Mouse (Mus musculus) neural tube, postnatal 0 days (tissue): Measurements from ENCODE around the gene Grk6. TPM values are rescaled to one million over a fixed set of nuclear protein-coding genes. Genes with fewer than 3 reads are reported as not detected.

Source experiments
- microRNA-seq: library from miRNA; unstranded; fragments of <30 nt; microRNA quantifications from one replicate; pipeline ENCODE4, GENCODE M21; 2016
- polyA plus RNA-seq: library from polyadenylated mRNA; unstranded; fragments of >200 nt; fragmentation: Nextera tagmentation; extraction: Ambion mirVana; gene quantifications from 2 replicates; pipeline ENCODE4 v1.2.1, GENCODE M21; 2015

Gene Grk6
- 33.0 and 37.2 TPM in 2 replicates for polyA plus RNA-seq

DNA sequence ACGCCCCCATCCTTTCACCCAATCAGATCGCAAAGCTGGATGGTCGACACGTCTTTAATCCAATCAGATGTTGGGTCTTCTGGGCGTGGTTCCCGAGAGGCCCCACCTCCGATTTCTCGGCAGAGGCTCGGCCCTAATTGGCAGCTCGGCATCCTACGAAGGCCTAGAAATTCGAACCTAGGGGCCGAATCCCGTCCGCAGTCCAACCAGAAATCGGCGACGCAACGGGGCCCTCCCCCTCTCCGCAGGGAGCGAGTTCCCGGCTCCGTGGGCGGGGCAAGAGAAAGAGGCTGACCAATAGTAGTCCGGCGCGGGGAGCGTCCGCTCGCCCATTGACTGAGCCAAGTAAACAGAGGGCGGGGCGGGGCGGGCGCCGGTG lies at the start of gene Grk6:
Grk6 (plus strand) TSS at position 136 of the 379 bp plus-strand sequence.

GRCm38 (mm10) chr13:55398088-55398487 lies 46.8 kb upstream of the Grk6 start, which contains the start of gene Slc34a1:
TSS of gene Slc34a1 (plus strand) at chr13:55398187.

DNA sequence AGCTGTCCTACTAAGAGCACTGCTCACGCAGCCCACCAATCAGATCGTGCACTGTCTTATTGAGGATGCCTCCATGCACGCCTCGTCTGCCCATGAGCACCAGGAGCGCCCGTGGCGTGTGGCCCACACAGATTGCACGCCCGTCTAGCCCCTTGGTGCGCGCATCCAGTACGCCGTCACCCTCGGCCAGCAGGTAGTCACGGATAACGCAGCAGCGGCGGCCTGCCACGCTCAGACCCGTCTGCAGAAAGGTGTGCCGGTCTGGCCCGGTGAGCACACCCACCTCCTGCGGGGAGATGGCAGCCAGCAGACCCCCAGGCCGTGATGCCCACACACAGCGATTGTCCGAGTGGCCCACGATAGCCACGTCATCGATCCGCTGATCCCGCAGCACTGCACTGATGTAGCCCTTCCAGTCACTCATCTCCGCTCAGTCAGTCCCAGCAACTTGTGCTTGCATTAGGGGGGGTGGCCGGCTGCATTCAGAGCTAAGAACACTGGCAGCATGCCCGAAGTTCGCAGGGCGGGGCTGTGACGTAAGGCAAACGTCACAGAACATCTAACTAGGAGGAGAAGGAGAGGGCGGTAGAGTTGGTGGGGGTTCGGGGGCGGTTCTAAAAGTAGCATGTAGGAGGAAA lies 30.0 kb upstream of the Grk6 start, which contains the start of gene Pfn3:
Pfn3 (minus strand) TSS at position 490 of the 638 bp plus-strand sequence.

DNA sequence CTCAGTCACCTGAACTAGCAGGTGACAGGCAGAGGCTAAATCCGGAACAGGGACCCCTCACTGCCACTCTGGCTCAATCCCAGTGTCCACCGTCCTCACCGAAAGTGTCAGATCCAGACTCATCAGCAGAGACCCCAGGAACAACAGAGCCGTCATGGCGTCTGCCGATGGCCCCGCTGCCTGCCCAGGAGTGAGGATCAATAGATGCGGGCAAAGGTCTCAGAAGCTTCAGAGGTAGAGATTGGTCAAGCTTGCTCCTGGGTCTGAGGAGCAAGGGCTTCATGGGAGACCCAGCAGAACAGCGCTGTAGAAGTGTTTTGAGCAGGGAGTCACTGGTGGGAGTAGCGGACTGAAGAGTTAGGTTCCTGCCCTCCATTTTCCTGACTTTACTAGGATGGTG lies 18.3 kb upstream of the Grk6 start, which contains the start of gene F12:
F12 (minus strand) TSS at position 181 of the 400 bp plus-strand sequence.

DNA sequence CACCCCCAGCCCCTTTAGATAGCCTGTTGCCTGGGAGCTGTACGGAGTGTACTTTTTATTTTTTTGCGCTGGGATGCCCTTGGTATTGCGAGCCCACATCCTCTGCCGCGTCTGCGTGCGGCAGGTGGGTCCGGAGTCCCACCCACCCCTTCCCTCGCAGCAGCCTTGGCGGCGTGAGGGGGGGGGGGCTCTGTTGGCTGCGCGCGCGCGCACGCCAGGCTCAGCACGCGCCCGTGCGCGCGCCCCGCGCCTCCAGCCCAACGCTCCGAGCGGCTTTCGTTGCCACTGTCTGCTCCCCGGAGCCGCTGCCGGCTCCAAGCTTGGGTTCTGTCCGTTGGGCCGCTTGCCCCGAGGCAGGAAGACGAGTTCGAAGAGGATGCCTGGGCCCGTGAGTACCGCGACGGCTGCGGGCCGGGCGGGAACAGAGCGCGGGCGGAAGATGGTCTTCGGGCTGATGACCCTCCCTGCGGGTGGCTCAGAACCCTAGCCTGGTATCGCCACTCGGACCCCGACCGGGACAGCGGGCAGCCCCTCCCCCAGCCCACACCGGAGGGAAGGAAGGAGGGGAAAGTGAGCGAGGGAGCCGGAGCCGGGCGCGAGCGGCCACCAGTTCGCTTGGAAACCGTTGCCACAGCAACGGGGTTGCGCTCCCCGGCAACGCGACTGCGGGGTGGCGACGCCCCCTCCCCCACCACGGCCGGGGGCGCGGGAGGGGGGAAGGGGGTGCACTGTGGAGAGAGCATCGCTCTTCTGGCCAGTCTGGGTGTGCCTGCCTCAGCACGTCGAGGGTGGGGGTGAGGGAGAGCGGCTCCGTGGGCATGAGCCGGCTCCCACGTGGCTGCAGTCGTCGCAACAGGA lies 19.4 kb downstream of the Grk6 start, which contains the start of gene Prr7:
Prr7 (plus strand) TSS at position 241 of the 858 bp plus-strand sequence.

GRCm38 (mm10) chr13:55487578-55488498 lies 43.0 kb downstream of the Grk6 start, which contains the start of gene Dbn1:
TSS of gene Dbn1 (minus strand) at chr13:55488111.

Small RNA genes lying within 50 kb of the gene (microRNA-seq; reads per million reads assigned to microRNA genes)
- gene Mir6943 (not detected), gene Mir6944 (22.1 reads per million, percentile 27 among the genes with 10 or more reads in this experiment), gene Mir6945 (3.2 reads per million, percentile 2 among the genes with 10 or more reads in this experiment)

Other genes with a start within 250 kb of the Grk6 start
- gene Nsd1, start 235.3 kb upstream of the Grk6 start, polyA plus RNA-seq: 63.5 and 67.6 TPM in 2 replicates
- gene Prelid1, start 124.6 kb upstream of the Grk6 start, polyA plus RNA-seq: 302 and 314 TPM in 2 replicates
- 98.3 and 99.3 TPM in 2 replicates for gene Rab24, start 123.1 kb upstream of the Grk6 start, polyA plus RNA-seq
- 4.4 and 5.2 TPM in 2 replicates for gene Mxd3, start 115.2 kb upstream of the Grk6 start, polyA plus RNA-seq
- 34.2 and 36.2 TPM in 2 replicates for gene Lman2, start 82.3 kb upstream of the Grk6 start, polyA plus RNA-seq
- gene Rgs14, start 75.3 kb upstream of the Grk6 start, polyA plus RNA-seq: 0.52 and 0.63 TPM in 2 replicates
- gene Slc34a1, start 46.9 kb upstream of the Grk6 start, polyA plus RNA-seq: not detected in 2 replicates
- 1.5 and 3.3 TPM in 2 replicates for gene Pfn3, start 29.8 kb upstream of the Grk6 start, polyA plus RNA-seq
- 0.11 and 0.63 TPM in 2 replicates for gene F12, start 18.3 kb upstream of the Grk6 start, polyA plus RNA-seq
- 5.5 and 6.3 TPM in 2 replicates for gene Prr7, start 19.2 kb downstream of the Grk6 start, polyA plus RNA-seq
- gene Dbn1, start 43.0 kb downstream of the Grk6 start, polyA plus RNA-seq: 261 and 300 TPM in 2 replicates
- 141 and 174 TPM in 2 replicates for gene Pdlim7, start 68.6 kb downstream of the Grk6 start, polyA plus RNA-seq
- 2.1 and 2.5 TPM in 2 replicates for gene Dok3, start 84.2 kb downstream of the Grk6 start, polyA plus RNA-seq
- gene Ddx41, start 91.6 kb downstream of the Grk6 start, polyA plus RNA-seq: 37.2 and 40.7 TPM in 2 replicates
- gene Fam193b, start 126.0 kb downstream of the Grk6 start, polyA plus RNA-seq: 30.6 and 35.3 TPM in 2 replicates
- gene Tmed9, start 128.7 kb downstream of the Grk6 start, polyA plus RNA-seq: 100 TPM in 2 replicates
- 44.6 and 45.7 TPM in 2 replicates for gene B4galt7, start 154.8 kb downstream of the Grk6 start, polyA plus RNA-seq
- 108 and 111 TPM in 2 replicates for gene Caml, start 177.9 kb downstream of the Grk6 start, polyA plus RNA-seq
- gene Ddx46, start 190.0 kb downstream of the Grk6 start, polyA plus RNA-seq: 18.3 and 20.6 TPM in 2 replicates
- 66.1 and 66.5 TPM in 2 replicates for gene B230219D22Rik, start 248.1 kb downstream of the Grk6 start, polyA plus RNA-seq